Mouse (Mus musculus): ENCODE data around the gene Pkig. TPM values are rescaled to one million over a fixed set of nuclear protein-coding genes. Genes with fewer than 3 reads are reported as not detected.

Pkig gene
- polyA plus RNA-seq, 1 experiment, result 64.7 TPM

- Histone ChIP-seq H3K4me1 (replicated peaks; ENCODE audit: control insufficient read depth, insufficient read depth, low read length) (peaks cover 14% of the 10 kb centered on the region), H3K36me3 (ENCODE audit: control insufficient read depth, insufficient read depth, low read length) (peaks cover 7% of the 10 kb centered on the region), H3K4me3 (ENCODE audit: control insufficient read depth, insufficient read depth, low read length) (no peak overlapping the region), H3K27ac (ENCODE audit: control insufficient read depth, insufficient read depth, low read length) (no peak overlapping the region), H3K27me3 (ENCODE audit: control insufficient read depth, insufficient read depth, low read length) (no peaks in the 10 kb centered on the region)
- TF ChIP-seq CTCF (IDR thresholded peaks at IDR 0.05; ENCODE audit: borderline replicate concordance, control insufficient read depth, extremely low read depth, insufficient read depth, low read length, poor library complexity) (no peak), POLR2A (IDR thresholded peaks at IDR 0.05; ENCODE audit: control insufficient read depth, extremely low read depth, insufficient read depth, low read length, poor library complexity) (no peak)
- WGBS, result 32% methylated on average over 3 of the region's 3 CpGs
- DNase-seq, result no peak
These were observed 16.5 kb upstream of the Pkig start for GRCm38 (mm10) chr2:163641681-163642080.

GRCm38 (mm10) chr2:163642685-163643575 is 15.3 kb upstream of the Pkig start:
- Histone ChIP-seq H3K4me3 (ENCODE audit: control insufficient read depth, insufficient read depth, low read length) (peak overlapping the region; percentile 49), H3K27ac (ENCODE audit: control insufficient read depth, insufficient read depth, low read length) (peak overlapping the region; percentile 59), H3K4me1 (replicated peaks; ENCODE audit: control insufficient read depth, insufficient read depth, low read length) (peaks cover 14% of the 10 kb centered on the region), H3K36me3 (ENCODE audit: control insufficient read depth, insufficient read depth, low read length) (no peaks in the 10 kb centered on the region; the same call in 1 of the 2 replicates), H3K27me3 (ENCODE audit: control insufficient read depth, insufficient read depth, low read length) (no peaks in the 10 kb centered on the region)
- WGBS, result 8% methylated on average over 30 of the region's 30 CpGs
- DNase-seq, result peak; percentile 48
- TF ChIP-seq CTCF (IDR thresholded peaks at IDR 0.05; ENCODE audit: borderline replicate concordance, control insufficient read depth, extremely low read depth, insufficient read depth, low read length, poor library complexity), result no peak
- TF ChIP-seq POLR2A (IDR thresholded peaks at IDR 0.05; ENCODE audit: control insufficient read depth, extremely low read depth, insufficient read depth, low read length, poor library complexity), result 0 out of 2 replicates have a peak, but pooled peaks have one; percentile 33

- Histone ChIP-seq H3K4me3 (ENCODE audit: control insufficient read depth, insufficient read depth, low read length) (peak overlapping the region; percentile 3; the same call in 1 of the 2 replicates), H3K27me3 (ENCODE audit: control insufficient read depth, insufficient read depth, low read length) (no peaks in the 10 kb centered on the region), H3K27ac (ENCODE audit: control insufficient read depth, insufficient read depth, low read length) (no peak overlapping the region; the same call in 1 of the 2 replicates), H3K36me3 (ENCODE audit: control insufficient read depth, insufficient read depth, low read length) (no peaks in the 10 kb centered on the region; the same call in 1 of the 2 replicates), H3K4me1 (replicated peaks; ENCODE audit: control insufficient read depth, insufficient read depth, low read length) (peaks cover 14% of the 10 kb centered on the region)
- DNase-seq, result no peak
- 8% methylated on average over 2 of the region's 2 CpGs for WGBS
- TF ChIP-seq POLR2A (IDR thresholded peaks at IDR 0.05; ENCODE audit: control insufficient read depth, extremely low read depth, insufficient read depth, low read length, poor library complexity) (no peak), CTCF (IDR thresholded peaks at IDR 0.05; ENCODE audit: borderline replicate concordance, control insufficient read depth, extremely low read depth, insufficient read depth, low read length, poor library complexity) (no peak)
These were observed 14.6 kb upstream of the Pkig start for GRCm38 (mm10) chr2:163643576-163643971.

- H3K27me3 ChIP-seq (ENCODE audit: control insufficient read depth, insufficient read depth, low read length), result no peaks in the 10 kb centered on the region
- WGBS, result under 1% methylated on average over 4 of the region's 4 CpGs
- peaks cover 14% of the 10 kb centered on the region for H3K4me1 ChIP-seq (replicated peaks; ENCODE audit: control insufficient read depth, insufficient read depth, low read length)
- TF ChIP-seq CTCF (IDR thresholded peaks at IDR 0.05; ENCODE audit: borderline replicate concordance, control insufficient read depth, extremely low read depth, insufficient read depth, low read length, poor library complexity), result no peak
- no peak for TF ChIP-seq POLR2A (IDR thresholded peaks at IDR 0.05; ENCODE audit: control insufficient read depth, extremely low read depth, insufficient read depth, low read length, poor library complexity)
- DNase-seq, result no peak
- peak overlapping the region; percentile 81; the same call in 1 of the 2 replicates for H3K4me3 ChIP-seq (ENCODE audit: control insufficient read depth, insufficient read depth, low read length)
- peak overlapping the region; percentile 86 for H3K27ac ChIP-seq (ENCODE audit: control insufficient read depth, insufficient read depth, low read length)
- no peaks in the 10 kb centered on the region; the same call in 1 of the 2 replicates for H3K36me3 ChIP-seq (ENCODE audit: control insufficient read depth, insufficient read depth, low read length)
These were observed 14.1 kb upstream of the Pkig start for GRCm38 (mm10) chr2:163644047-163644446.

- TF ChIP-seq POLR2A (IDR thresholded peaks at IDR 0.05; ENCODE audit: control insufficient read depth, extremely low read depth, insufficient read depth, low read length, poor library complexity) (peak; percentile 100), CTCF (IDR thresholded peaks at IDR 0.05; ENCODE audit: borderline replicate concordance, control insufficient read depth, extremely low read depth, insufficient read depth, low read length, poor library complexity) (peak; percentile 77; the same call in 1 of the 2 replicates)
- under 1% methylated on average over 74 of the region's 74 CpGs for WGBS
- no peaks in the 10 kb centered on the region; the same call in 1 of the 2 replicates for H3K36me3 ChIP-seq (ENCODE audit: control insufficient read depth, insufficient read depth, low read length)
- DNase-seq, result peak; percentile 100
- peak within 1 kb of the TSS; percentile 81 for H3K4me3 ChIP-seq (ENCODE audit: control insufficient read depth, insufficient read depth, low read length)
- H3K4me1 ChIP-seq (replicated peaks; ENCODE audit: control insufficient read depth, insufficient read depth, low read length), result peaks cover 14% of the 10 kb centered on the region
- no peaks in the 10 kb centered on the region for H3K27me3 ChIP-seq (ENCODE audit: control insufficient read depth, insufficient read depth, low read length)
- H3K27ac ChIP-seq (ENCODE audit: control insufficient read depth, insufficient read depth, low read length), result peak within 1 kb of the TSS; percentile 86
These were observed 13.4 kb upstream of the Pkig start, which contains the start of gene Serinc3 for GRCm38 (mm10) chr2:163644575-163645385. Gene Serinc3 (minus strand): TSS chr2:163645131.

Data from thymus, adult 2 months (tissue).